Mouse (Mus musculus): ENCODE measurements around the gene Cdkal1.

GRCm38 (mm10) chr13:29390025-29390424 lies 465.4 kb downstream of the Cdkal1 start:
- no peak for TF ChIP-seq CTCF (IDR thresholded peaks at IDR 0.05; ENCODE audit: borderline replicate concordance, insufficient read depth, low read depth, low read length)
- TF ChIP-seq POLR2A (IDR thresholded peaks at IDR 0.05; ENCODE audit: borderline replicate concordance, insufficient read depth, low read length) = no peak
